Mouse (Mus musculus): ENCODE measurements around the gene Hist1h4c. TPM values are rescaled to one million over a fixed set of nuclear protein-coding genes. Genes with fewer than 3 reads are reported as not detected.
"Not testable (repeated sequence)": the region's sequence is repeated elsewhere in the genome, so short reads cannot be mapped to it uniquely, and the experiment has no call there.

Hist1h4c gene
- polyA plus RNA-seq (2015; fragmentation: Nextera tagmentation; extraction: Ambion mirVana), result 3.7 and 3.9 TPM in 2 replicates

DNA sequence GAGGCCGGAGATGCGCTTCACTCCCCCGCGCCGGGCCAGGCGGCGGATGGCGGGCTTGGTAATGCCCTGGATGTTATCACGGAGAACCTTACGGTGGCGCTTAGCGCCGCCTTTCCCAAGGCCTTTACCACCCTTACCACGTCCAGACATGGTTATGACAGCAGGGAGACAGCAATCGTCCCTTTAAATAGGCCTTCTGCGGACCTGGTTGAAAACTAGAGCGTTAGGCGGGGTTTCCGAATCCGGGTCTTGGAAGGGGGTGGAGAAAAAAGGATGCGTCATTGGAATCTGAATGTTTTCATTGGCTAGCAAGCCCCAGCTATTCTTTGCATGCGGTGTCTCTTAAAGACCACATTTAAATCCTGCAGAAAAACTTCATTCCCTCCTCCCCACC, at the start of gene Hist1h4c:
Hist1h4c (minus strand) TSS at position 155 of the 394 bp plus-strand sequence.
- H3K27ac ChIP-seq (ENCODE audit: low read length), result peak within 1 kb of the TSS; percentile 86
- no peaks in the 10 kb centered on the region for H3K27me3 ChIP-seq (replicated peaks; ENCODE audit: insufficient read depth, low read length)
- ATAC-seq (peak; percentile 94), DNase-seq (ENCODE audit: low spot score) (peak; percentile 99)
- peak within 1 kb of the TSS; percentile 43 for H3K9ac ChIP-seq (replicated peaks; ENCODE audit: low read depth)
- H3K4me2 ChIP-seq (replicated peaks; ENCODE audit: low read depth, low read length), result peak within 1 kb of the TSS; percentile 70
- H3K36me3 ChIP-seq (ENCODE audit: insufficient read depth, low read length), result no peaks in the 10 kb centered on the region
- no peaks in the 10 kb centered on the region for H3K4me1 ChIP-seq (ENCODE audit: insufficient read depth, low read depth, low read length)
- WGBS, result 1% methylated on average over 21 of the region's 22 CpGs
- TF ChIP-seq CTCF (IDR thresholded peaks at IDR 0.05), result peak; percentile 38
- peak; percentile 98 for TF ChIP-seq EP300 (IDR thresholded peaks at IDR 0.05)
- H3K9me3 ChIP-seq (ENCODE audit: low read length), result no peaks in the 10 kb centered on the region
- H3K4me3 ChIP-seq (ENCODE audit: low read depth, low read length), result peak within 1 kb of the TSS; percentile 40

DNA sequence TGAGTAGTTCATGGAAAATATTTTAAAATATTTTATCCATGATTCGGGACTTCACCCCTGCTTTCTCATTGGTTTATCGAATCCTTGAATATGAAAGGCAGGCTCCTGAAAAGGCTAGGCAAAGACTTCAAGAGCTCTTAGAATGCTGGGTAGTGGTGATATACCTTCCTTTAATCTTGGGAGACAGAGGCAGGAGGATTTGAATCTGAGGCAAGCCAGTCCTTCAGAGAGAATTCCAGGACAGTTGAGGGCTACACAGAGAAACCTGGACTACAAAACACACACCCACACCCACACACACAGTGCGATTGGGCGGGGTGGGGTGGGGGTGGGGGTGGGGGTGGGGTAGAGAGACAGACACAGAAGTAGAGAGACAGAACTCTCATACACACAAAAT, 49.6 kb upstream of the Hist1h4c start:
- Histone ChIP-seq H3K4me3 (ENCODE audit: low read depth, low read length) (no peak overlapping the region), H3K4me2 (replicated peaks; ENCODE audit: low read depth, low read length) (no peak overlapping the region), H3K4me1 (ENCODE audit: insufficient read depth, low read depth, low read length) (no peaks in the 10 kb centered on the region; the same call in 1 of the 2 replicates), H3K9me3 (ENCODE audit: low read length) (no peaks in the 10 kb centered on the region), H3K9ac (replicated peaks; ENCODE audit: low read depth) (no peak overlapping the region), H3K27ac (ENCODE audit: low read length) (no peak overlapping the region), H3K36me3 (ENCODE audit: insufficient read depth, low read length) (no peaks in the 10 kb centered on the region), H3K27me3 (replicated peaks; ENCODE audit: insufficient read depth, low read length) (no peaks in the 10 kb centered on the region)
- 3% methylated on average over 4 of the region's 4 CpGs for WGBS
- no peak for DNase-seq (ENCODE audit: low spot score)
- no peak for ATAC-seq
- no peak for TF ChIP-seq EP300 (IDR thresholded peaks at IDR 0.05)

DNA sequence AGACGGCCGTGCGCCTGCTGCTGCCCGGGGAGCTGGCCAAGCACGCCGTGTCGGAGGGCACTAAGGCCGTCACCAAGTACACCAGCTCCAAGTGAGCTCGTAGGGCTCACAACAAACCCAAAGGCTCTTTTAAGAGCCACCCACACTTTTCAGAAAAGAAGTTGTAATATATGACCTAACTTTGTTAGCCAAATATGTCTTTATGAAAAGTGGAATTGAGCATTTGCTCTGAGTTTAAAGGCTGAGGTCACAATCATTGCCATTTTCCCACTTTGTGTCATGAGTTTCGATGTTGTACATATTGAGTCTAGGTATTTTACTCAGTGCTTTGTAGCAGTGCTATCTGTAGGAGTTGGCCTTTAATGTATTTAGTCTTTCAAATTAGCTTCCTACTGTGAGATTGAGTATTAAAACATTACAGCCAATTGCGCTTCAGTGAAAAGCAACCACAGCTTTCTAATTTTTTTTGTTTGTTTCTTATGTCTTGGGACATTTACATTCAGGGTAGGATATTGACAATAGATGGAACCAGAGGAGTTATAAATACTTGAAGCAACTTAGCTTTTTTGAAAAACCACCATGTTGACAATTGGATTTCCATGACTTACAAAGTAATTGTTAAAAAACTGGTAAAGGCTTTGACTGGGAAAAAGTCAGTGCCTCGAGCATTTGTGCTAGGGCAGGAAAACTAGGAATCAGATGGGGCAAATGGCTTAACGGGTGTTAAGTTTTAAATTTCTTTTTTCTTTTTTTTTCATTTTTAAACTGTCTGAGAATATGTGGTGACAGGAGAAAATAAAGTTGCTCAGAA, 49.0 kb upstream of the Hist1h4c start:
- TF ChIP-seq EP300 (IDR thresholded peaks at IDR 0.05), result no peak
- no peak overlapping the region for H3K9ac ChIP-seq (replicated peaks; ENCODE audit: low read depth)
- peak overlapping the region; percentile 91 for H3K27ac ChIP-seq (ENCODE audit: low read length)
- H3K27me3 ChIP-seq (replicated peaks; ENCODE audit: insufficient read depth, low read length), result no peaks in the 10 kb centered on the region
- H3K4me2 ChIP-seq (replicated peaks; ENCODE audit: low read depth, low read length), result peak overlapping the region; percentile 46
- peak; percentile 8 for ATAC-seq
- no peaks in the 10 kb centered on the region for H3K9me3 ChIP-seq (ENCODE audit: low read length)
- no peak for DNase-seq (ENCODE audit: low spot score)
- no peaks in the 10 kb centered on the region; the same call in 1 of the 2 replicates for H3K4me1 ChIP-seq (ENCODE audit: insufficient read depth, low read depth, low read length)
- whole genome bisulfite sequencing, result 4% methylated on average over 9 of the region's 13 CpGs
- H3K4me3 ChIP-seq (ENCODE audit: low read depth, low read length), result peak overlapping the region; percentile 20; the same call in 1 of the 2 replicates
- no peaks in the 10 kb centered on the region for H3K36me3 ChIP-seq (ENCODE audit: insufficient read depth, low read length)

DNA sequence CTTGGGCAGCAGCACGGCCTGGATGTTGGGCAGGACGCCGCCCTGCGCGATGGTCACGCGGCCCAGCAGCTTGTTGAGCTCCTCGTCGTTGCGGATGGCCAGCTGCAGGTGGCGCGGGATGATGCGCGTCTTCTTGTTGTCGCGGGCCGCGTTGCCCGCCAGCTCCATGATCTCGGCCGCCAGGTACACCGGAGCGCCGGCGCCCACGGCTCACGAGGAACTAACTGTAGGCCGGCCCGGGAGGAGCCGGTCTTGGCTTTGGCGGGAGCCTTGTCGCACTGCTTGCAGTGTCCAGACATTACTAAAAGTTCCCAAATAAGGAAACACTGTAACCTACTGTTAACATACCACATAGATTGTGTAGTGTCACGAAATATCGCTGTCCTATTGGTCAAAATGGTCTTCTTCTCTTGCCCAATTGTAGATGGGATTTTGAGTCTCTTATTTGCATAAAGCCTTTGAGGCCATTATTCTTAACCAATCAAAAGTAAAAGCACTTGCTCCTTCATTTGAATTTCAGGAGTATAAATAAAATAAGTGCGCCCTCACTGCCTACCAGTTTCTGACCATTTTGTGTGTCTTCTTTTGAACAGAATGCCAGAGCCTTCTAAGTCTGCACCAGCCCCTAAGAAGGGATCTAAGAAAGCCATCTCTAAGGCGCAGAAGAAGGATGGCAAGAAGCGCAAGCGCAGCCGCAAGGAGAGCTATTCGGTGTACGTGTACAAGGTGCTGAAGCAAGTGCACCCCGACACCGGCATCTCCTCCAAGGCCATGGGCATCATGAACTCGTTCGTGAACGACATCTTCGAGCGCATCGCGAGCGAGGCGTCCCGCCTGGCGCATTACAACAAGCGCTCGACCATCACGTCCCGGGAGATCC, 48.2 kb upstream of the Hist1h4c start, which contains the start of gene Hist1h2bb:
Hist1h2bb (plus strand) TSS at position 534 of the 880 bp plus-strand sequence.
- H3K9ac ChIP-seq (replicated peaks; ENCODE audit: low read depth); H3K27me3 ChIP-seq (replicated peaks; ENCODE audit: insufficient read depth, low read length); H3K9me3 ChIP-seq (ENCODE audit: low read length); H3K4me1 ChIP-seq (ENCODE audit: insufficient read depth, low read depth, low read length); H3K36me3 ChIP-seq (ENCODE audit: insufficient read depth, low read length): not testable (repeated sequence)
- Histone ChIP-seq H3K4me3 (ENCODE audit: low read depth, low read length) (peak within 1 kb of the TSS; percentile 20), H3K4me2 (replicated peaks; ENCODE audit: low read depth, low read length) (peak within 1 kb of the TSS; percentile 55), H3K27ac (ENCODE audit: low read length) (peak within 1 kb of the TSS; percentile 91)
- TF ChIP-seq EP300 (IDR thresholded peaks at IDR 0.05), result peak; percentile 93
- peak; percentile 40 for TF ChIP-seq CTCF (IDR thresholded peaks at IDR 0.05)
- DNase-seq (ENCODE audit: low spot score) (peak; percentile 99), ATAC-seq (peak; percentile 92)
- WGBS, result under 1% methylated on average over 35 of the region's 58 CpGs

DNA sequence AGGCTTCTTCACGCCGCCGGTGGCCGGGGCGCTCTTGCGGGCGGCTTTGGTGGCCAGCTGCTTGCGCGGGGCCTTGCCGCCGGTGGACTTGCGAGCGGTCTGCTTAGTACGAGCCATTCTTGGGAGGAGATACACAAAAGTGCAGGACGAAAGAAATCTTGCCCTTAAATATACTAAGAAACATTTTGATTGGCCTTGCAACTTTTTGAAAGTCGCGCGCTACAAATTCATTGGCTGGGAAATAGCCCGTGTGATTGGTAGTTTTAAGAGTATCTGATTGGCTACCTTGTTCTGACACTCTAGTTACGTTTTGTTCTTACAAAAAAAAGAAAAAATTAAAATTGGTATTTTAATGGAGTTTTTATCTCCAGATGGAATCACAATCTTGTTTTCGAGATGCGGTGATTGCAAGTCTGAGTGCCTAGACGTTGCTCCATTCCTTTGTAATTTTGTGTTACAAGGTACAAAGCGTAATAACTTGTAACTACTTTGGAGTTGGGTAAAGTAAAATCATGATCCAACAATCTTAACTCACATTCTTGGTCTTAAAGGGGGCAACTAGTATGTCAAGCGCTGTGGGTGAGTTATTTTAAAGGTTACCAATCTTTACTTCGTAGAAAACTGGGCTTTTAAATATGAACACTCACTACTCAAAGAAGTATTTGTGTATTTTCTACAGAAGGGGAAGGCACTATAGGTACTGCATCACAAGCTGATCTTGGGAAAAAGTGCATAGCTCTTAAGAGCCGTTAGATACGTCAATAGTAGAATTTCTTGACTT, 47.3 kb upstream of the Hist1h4c start, which contains the start of gene Hist1h3c:
Hist1h3c (minus strand) TSS at position 222 of the 781 bp plus-strand sequence.
- no peak within 1 kb of the TSS for H3K9ac ChIP-seq (replicated peaks; ENCODE audit: low read depth)
- under 1% methylated on average over 22 of the region's 28 CpGs for WGBS
- peak within 1 kb of the TSS; percentile 55 for H3K4me2 ChIP-seq (replicated peaks; ENCODE audit: low read depth, low read length)
- H3K9me3 ChIP-seq (ENCODE audit: low read length), result no peaks in the 10 kb centered on the region
- H3K4me1 ChIP-seq (ENCODE audit: insufficient read depth, low read depth, low read length), result no peaks in the 10 kb centered on the region; the same call in 1 of the 2 replicates
- peak; percentile 32; the same call in 1 of the 2 replicates for TF ChIP-seq EP300 (IDR thresholded peaks at IDR 0.05)
- TF ChIP-seq CTCF (IDR thresholded peaks at IDR 0.05), result no peak
- H3K27me3 ChIP-seq (replicated peaks; ENCODE audit: insufficient read depth, low read length), result no peaks in the 10 kb centered on the region
- DNase-seq (ENCODE audit: low spot score), result peak; percentile 97
- peak; percentile 59 for ATAC-seq
- peak within 1 kb of the TSS; percentile 20 for H3K4me3 ChIP-seq (ENCODE audit: low read depth, low read length)
- H3K27ac ChIP-seq (ENCODE audit: low read length), result peak within 1 kb of the TSS; percentile 91
- H3K36me3 ChIP-seq (ENCODE audit: insufficient read depth, low read length), result no peaks in the 10 kb centered on the region

Data from lung, postnatal 0 days (tissue).